Mouse (Mus musculus): ENCODE results near the gene Galk1.

The Galk1 gene

GRCm38 (mm10) chr11:116012262-116012947, at the start of gene Galk1:
Galk1 (minus strand) TSS chr11:116012719.
- DNase-seq (ENCODE audit: low spot score): peak; percentile 89

GRCm38 (mm10) chr11:116061641-116062415, 49.3 kb upstream of the Galk1 start:
- no peak for DNase-seq (ENCODE audit: low spot score)

- no peak for DNase-seq (ENCODE audit: low spot score)
These were observed 48.1 kb upstream of the Galk1 start for GRCm38 (mm10) chr11:116060596-116060995.

- no peak for DNase-seq (ENCODE audit: low spot score)
These were observed 47.1 kb upstream of the Galk1 start for GRCm38 (mm10) chr11:116059691-116060025.

- DNase-seq (ENCODE audit: low spot score): no peak
These were observed 46.6 kb upstream of the Galk1 start for GRCm38 (mm10) chr11:116058868-116059690.

GRCm38 (mm10) chr11:116058022-116058614, 45.6 kb upstream of the Galk1 start:
- no peak for DNase-seq (ENCODE audit: low spot score)

- DNase-seq (ENCODE audit: low spot score): peak; percentile 62
These were observed 44.8 kb upstream of the Galk1 start for GRCm38 (mm10) chr11:116057237-116057881.

GRCm38 (mm10) chr11:116055873-116056272, 43.4 kb upstream of the Galk1 start:
- DNase-seq (ENCODE audit: low spot score): no peak

- DNase-seq (ENCODE audit: low spot score): no peak
These were observed 41.2 kb upstream of the Galk1 start for GRCm38 (mm10) chr11:116053510-116054229.

- DNase-seq (ENCODE audit: low spot score): no peak
These were observed 37.7 kb upstream of the Galk1 start for GRCm38 (mm10) chr11:116050196-116050595.

- no peak for DNase-seq (ENCODE audit: low spot score)
These were observed 37.1 kb upstream of the Galk1 start for GRCm38 (mm10) chr11:116049610-116050009.

- DNase-seq (ENCODE audit: low spot score): no peak
These were observed 32.7 kb upstream of the Galk1 start for GRCm38 (mm10) chr11:116045173-116045572.

GRCm38 (mm10) chr11:116043286-116043685, 30.8 kb upstream of the Galk1 start:
- DNase-seq (ENCODE audit: low spot score): no peak

- no peak for DNase-seq (ENCODE audit: low spot score)
These were observed 30.0 kb upstream of the Galk1 start for GRCm38 (mm10) chr11:116042372-116043138.

- no peak for DNase-seq (ENCODE audit: low spot score)
These were observed 29.3 kb upstream of the Galk1 start for GRCm38 (mm10) chr11:116041833-116042232.

- no peak for DNase-seq (ENCODE audit: low spot score)
These were observed 28.1 kb upstream of the Galk1 start for GRCm38 (mm10) chr11:116040593-116040992.

- DNase-seq (ENCODE audit: low spot score): no peak
These were observed 25.3 kb upstream of the Galk1 start for GRCm38 (mm10) chr11:116037826-116038225.

- no peak for DNase-seq (ENCODE audit: low spot score)
These were observed 24.2 kb upstream of the Galk1 start for GRCm38 (mm10) chr11:116036671-116037070.

- no peak for DNase-seq (ENCODE audit: low spot score)
These were observed 22.1 kb upstream of the Galk1 start for GRCm38 (mm10) chr11:116034584-116034983.
